Mouse (Mus musculus): Measurements from ENCODE around the gene Nlgn1. TPM values are rescaled to one million over a fixed set of nuclear protein-coding genes. Genes with fewer than 3 reads are reported as not detected.
"Not testable (repeated sequence)": the region's sequence is repeated elsewhere in the genome, so short reads cannot be mapped to it uniquely, and the experiment has no call there.

Nlgn1 gene
- polyA plus RNA-seq, 1 experiment from 2014 or later, result 29.4 TPM

- no peak for ATAC-seq
- no peak overlapping the region for H3K4me2 ChIP-seq (ENCODE audit: low read length)
- no peak overlapping the region for H3K27ac ChIP-seq (ENCODE audit: low read depth, low read length)
- no peak overlapping the region for H3K9ac ChIP-seq (ENCODE audit: low read depth, low read length)
- H3K9me3 ChIP-seq (ENCODE audit: control insufficient read depth, low read length), result no peaks in the 10 kb centered on the region
- H3K36me3 ChIP-seq (ENCODE audit: control insufficient read depth, insufficient read depth, low read length), result no peaks in the 10 kb centered on the region
- no peaks in the 10 kb centered on the region for H3K27me3 ChIP-seq (replicated peaks; ENCODE audit: control insufficient read depth, insufficient read depth, low read length)
- no peaks in the 10 kb centered on the region for H3K4me1 ChIP-seq (ENCODE audit: control insufficient read depth, insufficient read depth, low read depth, low read length)
- H3K4me3 ChIP-seq (ENCODE audit: low read length), result no peak overlapping the region
- WGBS, result 35% methylated on average over 4 of the region's 4 CpGs
These were observed 686.2 kb downstream of the Nlgn1 start for GRCm38 (mm10) chr3:25645895-25646691.

- Histone ChIP-seq H3K27me3 (replicated peaks; ENCODE audit: control insufficient read depth, insufficient read depth, low read length) (no peaks in the 10 kb centered on the region), H3K4me3 (ENCODE audit: low read length) (no peak overlapping the region), H3K9ac (ENCODE audit: low read depth, low read length) (no peak overlapping the region), H3K4me1 (ENCODE audit: control insufficient read depth, insufficient read depth, low read depth, low read length) (no peaks in the 10 kb centered on the region), H3K36me3 (ENCODE audit: control insufficient read depth, insufficient read depth, low read length) (no peaks in the 10 kb centered on the region), H3K4me2 (ENCODE audit: low read length) (no peak overlapping the region), H3K27ac (ENCODE audit: low read depth, low read length) (no peak overlapping the region), H3K9me3 (ENCODE audit: control insufficient read depth, low read length) (no peaks in the 10 kb centered on the region)
- no peak for ATAC-seq
- WGBS, result 85% methylated on average over 2 of the region's 2 CpGs
These were observed 703.1 kb downstream of the Nlgn1 start for GRCm38 (mm10) chr3:25629198-25629597.

- Histone ChIP-seq H3K27ac (ENCODE audit: low read depth, low read length) (no peak overlapping the region), H3K4me1 (ENCODE audit: control insufficient read depth, insufficient read depth, low read depth, low read length) (no peaks in the 10 kb centered on the region), H3K36me3 (ENCODE audit: control insufficient read depth, insufficient read depth, low read length) (no peaks in the 10 kb centered on the region), H3K27me3 (replicated peaks; ENCODE audit: control insufficient read depth, insufficient read depth, low read length) (no peaks in the 10 kb centered on the region), H3K9me3 (ENCODE audit: control insufficient read depth, low read length) (no peaks in the 10 kb centered on the region), H3K4me2 (ENCODE audit: low read length) (no peak overlapping the region), H3K9ac (ENCODE audit: low read depth, low read length) (no peak overlapping the region), H3K4me3 (ENCODE audit: low read length) (no peak overlapping the region)
- ATAC-seq, result no peak
- 34% methylated on average over 1 of the region's 1 CpGs for WGBS
These were observed 725.7 kb downstream of the Nlgn1 start for GRCm38 (mm10) chr3:25606597-25606996.

- H3K9me3 ChIP-seq (ENCODE audit: control insufficient read depth, low read length), result no peaks in the 10 kb centered on the region
- no peak overlapping the region for H3K4me2 ChIP-seq (ENCODE audit: low read length)
- H3K4me3 ChIP-seq (ENCODE audit: low read length), result no peak overlapping the region
- H3K4me1 ChIP-seq (ENCODE audit: control insufficient read depth, insufficient read depth, low read depth, low read length), result no peaks in the 10 kb centered on the region
- no peak overlapping the region for H3K27ac ChIP-seq (ENCODE audit: low read depth, low read length)
- no peak overlapping the region for H3K9ac ChIP-seq (ENCODE audit: low read depth, low read length)
- H3K36me3 ChIP-seq (ENCODE audit: control insufficient read depth, insufficient read depth, low read length), result no peaks in the 10 kb centered on the region
- ATAC-seq, result no peak
- H3K27me3 ChIP-seq (replicated peaks; ENCODE audit: control insufficient read depth, insufficient read depth, low read length), result no peaks in the 10 kb centered on the region
- 48% methylated on average over 5 of the region's 5 CpGs for WGBS
These were observed 734.7 kb downstream of the Nlgn1 start for GRCm38 (mm10) chr3:25597513-25597912.

DNA sequence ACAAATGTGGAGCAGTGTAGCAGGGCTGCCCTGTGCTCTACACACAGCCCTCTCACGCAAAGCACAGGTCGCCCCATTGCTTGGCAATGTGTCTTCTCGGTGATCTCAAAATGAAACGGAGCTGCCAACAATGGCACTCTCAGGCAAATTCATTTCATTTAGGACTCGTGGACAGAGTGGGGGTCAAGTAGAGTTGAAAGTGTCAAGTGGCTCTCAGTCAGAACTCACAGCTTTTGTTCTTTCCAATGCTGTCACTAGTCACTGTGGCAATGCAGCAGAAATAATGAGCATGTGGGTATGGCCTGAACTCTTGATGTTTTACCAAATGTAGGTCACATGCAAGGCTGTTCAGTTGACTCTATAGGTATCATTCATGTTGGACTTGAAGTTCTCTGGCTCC lies 756.7 kb downstream of the Nlgn1 start:
- ATAC-seq, result no peak

GRCm38 (mm10) chr3:25574840-25575239 lies 757.4 kb downstream of the Nlgn1 start:
- H3K27ac ChIP-seq (ENCODE audit: low read depth, low read length), result no peak overlapping the region
- no peaks in the 10 kb centered on the region for H3K9me3 ChIP-seq (ENCODE audit: control insufficient read depth, low read length)
- H3K36me3 ChIP-seq (ENCODE audit: control insufficient read depth, insufficient read depth, low read length), result no peaks in the 10 kb centered on the region
- WGBS, result 84% methylated on average over 3 of the region's 3 CpGs
- no peak overlapping the region for H3K4me3 ChIP-seq (ENCODE audit: low read length)
- no peak overlapping the region for H3K9ac ChIP-seq (ENCODE audit: low read depth, low read length)
- no peak for ATAC-seq
- no peaks in the 10 kb centered on the region for H3K4me1 ChIP-seq (ENCODE audit: control insufficient read depth, insufficient read depth, low read depth, low read length)
- H3K4me2 ChIP-seq (ENCODE audit: low read length), result no peak overlapping the region
- no peaks in the 10 kb centered on the region for H3K27me3 ChIP-seq (replicated peaks; ENCODE audit: control insufficient read depth, insufficient read depth, low read length)

More for the DNA sequence above, 756.7 kb downstream of the Nlgn1 start:
- Histone ChIP-seq H3K4me3 (ENCODE audit: low read length) (no peak overlapping the region), H3K36me3 (ENCODE audit: control insufficient read depth, insufficient read depth, low read length) (no peaks in the 10 kb centered on the region), H3K27ac (ENCODE audit: low read depth, low read length) (no peak overlapping the region), H3K9ac (ENCODE audit: low read depth, low read length) (no peak overlapping the region), H3K4me1 (ENCODE audit: control insufficient read depth, insufficient read depth, low read depth, low read length) (no peaks in the 10 kb centered on the region), H3K27me3 (replicated peaks; ENCODE audit: control insufficient read depth, insufficient read depth, low read length) (no peaks in the 10 kb centered on the region), H3K4me2 (ENCODE audit: low read length) (no peak overlapping the region), H3K9me3 (ENCODE audit: control insufficient read depth, low read length) (no peaks in the 10 kb centered on the region)
- WGBS, result 34% methylated on average over 5 of the region's 5 CpGs

DNA sequence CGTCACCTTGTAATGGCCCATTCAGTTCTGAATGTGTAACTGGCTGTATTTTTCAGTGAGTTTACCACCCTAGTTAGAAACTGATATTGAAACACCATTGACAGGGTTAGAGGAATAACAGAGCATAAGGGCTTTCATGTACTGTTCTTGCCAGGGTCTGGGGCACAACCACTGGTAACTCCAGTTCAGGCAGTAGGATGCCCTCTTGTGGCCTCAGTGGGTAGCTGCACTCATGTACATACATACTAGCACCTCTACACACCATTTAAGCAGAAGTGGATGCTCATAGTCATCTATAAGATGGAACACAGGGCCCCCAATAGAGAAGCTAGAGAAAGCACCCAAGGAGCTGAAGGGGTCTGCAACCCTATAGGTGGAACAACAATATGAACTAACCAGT lies 773.7 kb downstream of the Nlgn1 start:
- not testable (repeated sequence) for H3K9ac ChIP-seq (ENCODE audit: low read depth, low read length); H3K36me3 ChIP-seq (ENCODE audit: control insufficient read depth, insufficient read depth, low read length); H3K4me1 ChIP-seq (ENCODE audit: control insufficient read depth, insufficient read depth, low read depth, low read length); H3K27me3 ChIP-seq (replicated peaks; ENCODE audit: control insufficient read depth, insufficient read depth, low read length); H3K4me2 ChIP-seq (ENCODE audit: low read length); ATAC-seq; H3K9me3 ChIP-seq (ENCODE audit: control insufficient read depth, low read length); H3K27ac ChIP-seq (ENCODE audit: low read depth, low read length); H3K4me3 ChIP-seq (ENCODE audit: low read length)
- 96% methylated on average over 1 of the region's 1 CpGs for WGBS

DNA sequence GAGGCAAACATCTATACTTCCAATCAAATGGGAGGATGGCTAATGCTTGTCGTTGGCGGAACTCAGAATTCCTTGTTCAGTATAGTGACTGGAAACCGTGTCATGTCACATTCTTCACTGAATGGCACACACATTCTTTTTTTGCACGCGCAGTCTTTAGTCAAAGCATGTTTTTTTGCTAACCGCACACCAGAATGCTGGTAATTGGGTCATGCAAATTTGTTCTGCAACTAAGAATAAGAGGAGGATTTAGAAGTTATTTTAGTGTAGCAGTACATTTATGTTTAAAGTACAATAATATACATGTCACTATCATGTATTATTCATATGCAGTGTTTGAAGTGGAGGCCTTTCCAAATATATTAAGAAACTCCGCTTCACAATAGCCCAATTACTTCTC lies 783.2 kb downstream of the Nlgn1 start:
- WGBS, result 72% methylated on average over 3 of the region's 7 CpGs
- ATAC-seq; H3K9me3 ChIP-seq (ENCODE audit: control insufficient read depth, low read length): not testable (repeated sequence)

DNA sequence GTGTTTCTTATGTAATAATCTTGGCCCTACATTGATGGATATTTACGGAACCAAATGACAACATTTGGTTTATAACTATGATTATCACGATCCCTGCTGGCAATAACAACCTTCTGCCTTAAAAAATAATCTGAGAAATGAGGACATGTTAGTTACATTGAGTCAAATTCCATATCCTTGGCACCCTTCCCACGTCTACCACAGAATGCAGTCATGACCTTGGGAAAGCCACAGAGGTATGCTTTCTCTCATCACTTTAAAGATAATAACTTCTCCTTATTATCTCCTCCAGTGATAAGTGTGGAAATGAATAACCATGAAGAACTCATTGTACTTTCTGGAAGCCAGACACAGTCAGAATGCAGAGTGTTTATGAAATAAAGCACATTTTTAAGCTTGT lies 808.0 kb downstream of the Nlgn1 start:
- H3K27ac ChIP-seq (ENCODE audit: low read depth, low read length); H3K9ac ChIP-seq (ENCODE audit: low read depth, low read length); H3K36me3 ChIP-seq (ENCODE audit: control insufficient read depth, insufficient read depth, low read length); H3K4me2 ChIP-seq (ENCODE audit: low read length); H3K27me3 ChIP-seq (replicated peaks; ENCODE audit: control insufficient read depth, insufficient read depth, low read length); H3K4me1 ChIP-seq (ENCODE audit: control insufficient read depth, insufficient read depth, low read depth, low read length); ATAC-seq; H3K4me3 ChIP-seq (ENCODE audit: low read length); H3K9me3 ChIP-seq (ENCODE audit: control insufficient read depth, low read length): not testable (repeated sequence)
- 52% methylated on average over 1 of the region's 3 CpGs for WGBS

More for the DNA sequence above, 783.2 kb downstream of the Nlgn1 start:
- H3K4me2 ChIP-seq (ENCODE audit: low read length); H3K36me3 ChIP-seq (ENCODE audit: control insufficient read depth, insufficient read depth, low read length); H3K27me3 ChIP-seq (replicated peaks; ENCODE audit: control insufficient read depth, insufficient read depth, low read length); H3K4me3 ChIP-seq (ENCODE audit: low read length); H3K27ac ChIP-seq (ENCODE audit: low read depth, low read length); H3K4me1 ChIP-seq (ENCODE audit: control insufficient read depth, insufficient read depth, low read depth, low read length); H3K9ac ChIP-seq (ENCODE audit: low read depth, low read length): not testable (repeated sequence)

Measured in hindbrain, embryonic 16.5 days (tissue).